Mouse (Mus musculus) thymus, adult 2 months (tissue): ENCODE measurements around the gene Ddit4l.

Experiments used
- CTCF ChIP-seq: fragments of 200-500 bp; IDR thresholded peaks from 2 replicates; pipeline ENCODE4 v1.5.1; 2012; ENCODE audit warnings: mild to moderate bottlenecking, control low read depth, low read length, moderate library complexity, borderline replicate concordance; ENCODE audit not compliant: control insufficient read depth, poor library complexity, insufficient read depth; ENCODE audit errors: extremely low read depth
- POLR2A ChIP-seq: fragments of 200-500 bp; IDR thresholded peaks from 2 replicates; pipeline ENCODE4 v1.6.1; 2012; ENCODE audit warnings: mild to moderate bottlenecking, low read length, control low read depth, moderate library complexity; ENCODE audit not compliant: control insufficient read depth, poor library complexity, insufficient read depth; ENCODE audit errors: extremely low read depth

- TF ChIP-seq CTCF, result no peak
- no peak for TF ChIP-seq POLR2A
Observed at GRCm38 (mm10) chr3:137608918-137609435, 12.4 kb upstream of the Ddit4l start.
